ENCODE assay signal across 23 mouse cellular contexts in genomic region chr4:141504471-141504870, GRCm38 (mm10). TPM values are rescaled to one million over a fixed set of nuclear protein-coding genes. Genes with fewer than 3 reads are reported as not detected.
DNase-seq lines count a peak whose midpoint lies in the region; ATAC-seq and TF ChIP-seq lines count a peak whose summit lies in the region.
"Had no signal": no experiment of that assay in that cellular context is flagged by ENCODE, and none has a peak within 500 bp of the region (broad histone marks: within the 10 kb centered on the region; RNA-seq: fewer than 3 reads in every experiment).

No protein-coding gene starts in this region.

- H3K4me2 ChIP-seq in hindbrain, postnatal 0 days (ENCODE audit: low read depth, low read length): no peak overlapping the region
- H3K4me2 ChIP-seq in neural tube, embryonic 13.5 days: no peak overlapping the region
- H3K4me2 ChIP-seq: heart, embryonic 11.5 days; heart, embryonic 15.5 days; hindbrain, embryonic 14.5 days had no signal

- WGBS in hindbrain, postnatal 0 days: 88% methylated on average over 4 of the region's 4 CpGs
- 93% methylated on average over 4 of the region's 4 CpGs for WGBS in hindbrain, embryonic 10.5 days
- WGBS in neural tube, embryonic 13.5 days: 85% methylated on average over 4 of the region's 4 CpGs

- H3K4me1 ChIP-seq in hindbrain, postnatal 0 days (ENCODE audit: insufficient read depth, low read length): peaks cover 6% of the 10 kb centered on the region
- H3K4me1 ChIP-seq in hindbrain, embryonic 10.5 days (replicated peaks): peaks cover 23% of the 10 kb centered on the region
- H3K4me1 ChIP-seq in neural tube, embryonic 13.5 days (replicated peaks): peaks cover 62% of the 10 kb centered on the region

- ATAC-seq in hindbrain, postnatal 0 days: no peak
- no peak for ATAC-seq in neural tube, embryonic 13.5 days (ENCODE audit: low read depth)
- ATAC-seq: activated CD4-positive, CD25-positive, alpha-beta regulatory T cell, adult 4 months; forebrain, embryonic 14.5 days; Patski had no signal

- DNase-seq in hindbrain, postnatal 0 days (ENCODE audit: low spot score): no peak
- DNase-seq in hindbrain, embryonic 10.5 days (ENCODE audit: low spot score): no peak
- DNase-seq in neural tube, embryonic 10.5 days (ENCODE audit: extremely low spot score, low spot score): no peak
- peak; percentile 51 for DNase-seq in lung, postnatal 25 days (ENCODE audit: low spot score)
- DNase-seq in right cerebral cortex, adult 18-20 months: no peak
- DNase-seq in adrenal gland, adult 18-20 months (ENCODE audit: low spot score in 2 of 2): no peak
- DNase-seq: adrenal gland, adult 2 months; adrenal gland, postnatal 25 days; cerebellum, adult 18-20 months; cerebellum, adult 9-11 months; gastrocnemius, postnatal 36 days; heart, adult 18-20 months; heart, postnatal 14 days had no signal

- H3K9me3 ChIP-seq in hindbrain, postnatal 0 days (ENCODE audit: low read length): no peaks in the 10 kb centered on the region
- no peaks in the 10 kb centered on the region for H3K9me3 ChIP-seq in hindbrain, embryonic 10.5 days
- H3K9me3 ChIP-seq in neural tube, embryonic 13.5 days: no peaks in the 10 kb centered on the region
- H3K9me3 ChIP-seq: embryonic facial prominence, embryonic 10.5 days; forebrain, embryonic 10.5 days; heart, embryonic 15.5 days had no signal

- H3K27me3 ChIP-seq in hindbrain, postnatal 0 days (ENCODE audit: insufficient read depth, low read length): no peaks in the 10 kb centered on the region
- H3K27me3 ChIP-seq in hindbrain, embryonic 10.5 days (ENCODE audit: insufficient read depth, poor library complexity, severe bottlenecking): no peaks in the 10 kb centered on the region
- H3K27me3 ChIP-seq in neural tube, embryonic 13.5 days: no peaks in the 10 kb centered on the region
- H3K27me3 ChIP-seq: CH12.LX; heart, embryonic 15.5 days; Patski had no signal

- H3K36me3 ChIP-seq in hindbrain, postnatal 0 days (ENCODE audit: insufficient read depth, low read length): no peaks in the 10 kb centered on the region
- peaks cover 23% of the 10 kb centered on the region for H3K36me3 ChIP-seq in hindbrain, embryonic 10.5 days
- no peaks in the 10 kb centered on the region for H3K36me3 ChIP-seq in neural tube, embryonic 13.5 days
- H3K36me3 ChIP-seq: heart, embryonic 15.5 days had no signal

- H3K4me3 ChIP-seq in hindbrain, postnatal 0 days (ENCODE audit: low read length): no peak overlapping the region
- H3K4me3 ChIP-seq in hindbrain, embryonic 10.5 days: no peak overlapping the region
- no peak overlapping the region for H3K4me3 ChIP-seq in neural tube, embryonic 13.5 days
- H3K4me3 ChIP-seq: embryonic facial prominence, embryonic 10.5 days; forebrain, embryonic 10.5 days; heart, embryonic 15.5 days had no signal

- H3K27ac ChIP-seq in hindbrain, postnatal 0 days: peak overlapping the region; percentile 26; the same call in 1 of the 2 replicates
- H3K27ac ChIP-seq in hindbrain, embryonic 10.5 days: no peak overlapping the region
- H3K27ac ChIP-seq in neural tube, embryonic 13.5 days (replicated peaks): peak overlapping the region; percentile 18; the same call in 1 of the 2 replicates
- H3K27ac ChIP-seq: embryonic facial prominence, embryonic 10.5 days; forebrain, embryonic 10.5 days; heart, embryonic 15.5 days; hindbrain, embryonic 14.5 days had no signal

- no peak overlapping the region for H3K9ac ChIP-seq in hindbrain, postnatal 0 days (replicated peaks; ENCODE audit: low read length)
- no peak overlapping the region for H3K9ac ChIP-seq in neural tube, embryonic 13.5 days
- H3K9ac ChIP-seq: heart, embryonic 15.5 days; hindbrain, embryonic 14.5 days had no signal

- TF ChIP-seq CTCF in hindbrain, postnatal 0 days (IDR thresholded peaks at IDR 0.05; ENCODE audit: low read depth): no peak

RNA-seq across cellular contexts. Expression of gene Spen, which starts 33.9 kb away (rescaled TPM):
- 16.9 and 17.4 TPM in 2 replicates for total RNA-seq in hindbrain, postnatal 0 days (2014; rRNA removed)
- polyA plus RNA-seq in hindbrain, postnatal 0 days (2015; fragmentation: Nextera tagmentation; extraction: Ambion mirVana): 11.0 and 13.0 TPM in 2 replicates
- polyA plus RNA-seq in hindbrain, embryonic 10.5 days (2016; fragmentation: Nextera tagmentation; extraction: Ambion mirVana): 12.8 and 14.2 TPM in 2 replicates
- polyA plus RNA-seq in neural tube, embryonic 13.5 days (2015; fragmentation: Nextera tagmentation; extraction: Ambion mirVana): 13.8 and 19.5 TPM in 2 replicates
- 10 to 100 TPM; 49.4 to 53.7 TPM for total RNA-seq in adrenal gland, adult 18-20 months (2021)
